Mouse (Mus musculus) limb, embryonic 13.5 days (tissue): ENCODE data around the gene Lrpprc. TPM values are rescaled to one million over a fixed set of nuclear protein-coding genes. Genes with fewer than 3 reads are reported as not detected.
A peak's percentile ranks its signal among the peaks of the same experiment; 100 is the strongest.

Experiments
- ATAC-seq: fragments of 200-750 bp; cut with Nextera tagmentation; 2 replicates; pipeline ENCODE4 v1.8.0; 2017; ENCODE audit warnings: low read depth, moderate number of reproducible peaks, moderate TSS enrichment; ENCODE audit not compliant: low FRiP score
- H3K27ac ChIP-seq: fragments of 300-500 bp; sonication (generic); 2 replicates; pipeline ENCODE4 v1.5.1; 2015; ENCODE audit warnings: inconsistent platforms, mild to moderate bottlenecking, moderate library complexity
- H3K27me3 ChIP-seq: fragments of 300-500 bp; sonication (generic); 2 replicates; pipeline ENCODE4 v1.6.1; 2015; ENCODE audit warnings: mild to moderate bottlenecking, inconsistent platforms
- H3K36me3 ChIP-seq: fragments of 300-500 bp; sonication (generic); 2 replicates; pipeline ENCODE4 v1.6.1; 2015; ENCODE audit warnings: inconsistent platforms, mild to moderate bottlenecking, moderate library complexity
- H3K4me1 ChIP-seq: fragments of 300-500 bp; sonication (generic); 2 replicates; pipeline ENCODE4 v1.6.1; 2015; ENCODE audit warnings: inconsistent platforms
- H3K4me2 ChIP-seq: fragments of 300-500 bp; sonication (generic); replicated peaks from 2 replicates; pipeline ENCODE4 v1.6.1; 2015; ENCODE audit warnings: inconsistent platforms, mild to moderate bottlenecking, moderate library complexity
- H3K4me3 ChIP-seq: fragments of 300-500 bp; sonication (generic); 2 replicates; pipeline ENCODE4 v1.5.1; 2015; ENCODE audit warnings: moderate library complexity, mild to moderate bottlenecking, inconsistent platforms
- H3K9ac ChIP-seq: fragments of 300-500 bp; sonication (generic); 2 replicates; pipeline ENCODE4 v1.6.1; 2015; ENCODE audit warnings: mild to moderate bottlenecking, inconsistent platforms
- H3K9me3 ChIP-seq: fragments of 300-500 bp; sonication (generic); 2 replicates; pipeline ENCODE4 v1.6.1; 2016; ENCODE audit warnings: inconsistent platforms
- WGBS: fragments of 180-500 bp; shearing (Covaris S2); methylation state at CpG from one replicate; pipeline ENCODE4 v1.1.7; 2015; 5-methylcytosine and 5-hydroxymethylcytosine counted together
- polyA plus RNA-seq: library from polyadenylated mRNA; unstranded; fragments of >200 nt; fragmentation: Nextera tagmentation; extraction: Ambion mirVana; gene quantifications from 2 replicates; pipeline ENCODE4 v1.2.1, GENCODE M21; 2015

Lrpprc gene
- polyA plus RNA-seq, 1 experiment from 2014 or later: 45.5 TPM

GRCm38 (mm10) chr17:84681670-84682069 is 108.9 kb downstream of the Lrpprc start:
- H3K9ac ChIP-seq: no peak overlapping the region
- no peak overlapping the region for H3K4me2 ChIP-seq
- H3K27me3 ChIP-seq: no peaks in the 10 kb centered on the region
- no peaks in the 10 kb centered on the region for H3K4me1 ChIP-seq
- ATAC-seq: no peak
- H3K36me3 ChIP-seq: no peaks in the 10 kb centered on the region
- H3K9me3 ChIP-seq: no peaks in the 10 kb centered on the region
- 73% methylated on average over 3 of the region's 3 CpGs for WGBS
- no peak overlapping the region for H3K27ac ChIP-seq
- H3K4me3 ChIP-seq: no peak overlapping the region

GRCm38 (mm10) chr17:84677595-84677994 is 113.0 kb downstream of the Lrpprc start:
- H3K36me3 ChIP-seq: no peaks in the 10 kb centered on the region
- peaks cover 19% of the 10 kb centered on the region; the same call in 1 of the 2 replicates for H3K27me3 ChIP-seq
- H3K27ac ChIP-seq: no peak overlapping the region
- H3K9me3 ChIP-seq: no peaks in the 10 kb centered on the region
- 77% methylated on average over 11 of the region's 11 CpGs for WGBS
- H3K4me1 ChIP-seq: peaks cover 20% of the 10 kb centered on the region
- H3K4me3 ChIP-seq: no peak overlapping the region
- ATAC-seq: no peak
- H3K4me2 ChIP-seq: no peak overlapping the region
- H3K9ac ChIP-seq: no peak overlapping the region

- 1% methylated on average over 24 of the region's 24 CpGs for WGBS
- peak; percentile 67; the same call in 1 of the 2 replicates for ATAC-seq
Observed at GRCm38 (mm10) chr17:84675951-84676366, 114.6 kb downstream of the Lrpprc start, which contains the start of gene Abcg8. Gene Abcg8 (plus strand): TSS chr17:84676302.

GRCm38 (mm10) chr17:84675204-84675603 is 115.4 kb downstream of the Lrpprc start:
- WGBS: 55% methylated on average over 4 of the region's 4 CpGs
- Histone ChIP-seq H3K27ac (no peak overlapping the region), H3K4me3 (no peak overlapping the region), H3K36me3 (no peaks in the 10 kb centered on the region), H3K9ac (no peak overlapping the region), H3K9me3 (no peaks in the 10 kb centered on the region), H3K27me3 (peaks cover 21% of the 10 kb centered on the region; the same call in 1 of the 2 replicates), H3K4me2 (peak overlapping the region; percentile 81; the same call in 1 of the 2 replicates), H3K4me1 (peaks cover 20% of the 10 kb centered on the region)
- ATAC-seq: no peak

More at GRCm38 (mm10) chr17:84675951-84676366, 114.6 kb downstream of the Lrpprc start, which contains the start of gene Abcg8:
- Histone ChIP-seq H3K4me2 (peak within 1 kb of the TSS; percentile 81), H3K9me3 (no peaks in the 10 kb centered on the region), H3K27me3 (peaks cover 21% of the 10 kb centered on the region; the same call in 1 of the 2 replicates), H3K27ac (no peak within 1 kb of the TSS), H3K36me3 (no peaks in the 10 kb centered on the region), H3K9ac (peak within 1 kb of the TSS; percentile 62), H3K4me3 (peak within 1 kb of the TSS; percentile 45), H3K4me1 (peaks cover 20% of the 10 kb centered on the region)

GRCm38 (mm10) chr17:84674048-84674447 is 116.5 kb downstream of the Lrpprc start:
- no peak overlapping the region for H3K4me3 ChIP-seq
- H3K27me3 ChIP-seq: peaks cover 21% of the 10 kb centered on the region; the same call in 1 of the 2 replicates
- WGBS: 12% methylated on average over 7 of the region's 7 CpGs
- no peaks in the 10 kb centered on the region for H3K9me3 ChIP-seq
- no peak for ATAC-seq
- 0 out of 2 replicates have a peak overlapping the region, but pooled peaks have one; percentile 7 for H3K4me2 ChIP-seq
- no peak overlapping the region for H3K9ac ChIP-seq
- H3K27ac ChIP-seq: no peak overlapping the region
- H3K4me1 ChIP-seq: peaks cover 20% of the 10 kb centered on the region
- H3K36me3 ChIP-seq: no peaks in the 10 kb centered on the region

- Histone ChIP-seq H3K4me1 (peaks cover 20% of the 10 kb centered on the region), H3K27ac (no peak overlapping the region), H3K9ac (no peak overlapping the region), H3K27me3 (peaks cover 21% of the 10 kb centered on the region; the same call in 1 of the 2 replicates), H3K4me3 (no peak overlapping the region), H3K4me2 (no peak overlapping the region), H3K36me3 (no peaks in the 10 kb centered on the region), H3K9me3 (no peaks in the 10 kb centered on the region)
- 76% methylated on average over 16 of the region's 16 CpGs for WGBS
- ATAC-seq: no peak
Observed at GRCm38 (mm10) chr17:84672376-84673369, 117.9 kb downstream of the Lrpprc start.

- 90% methylated on average over 3 of the region's 3 CpGs for WGBS
- no peak for ATAC-seq
- H3K4me2 ChIP-seq: no peak overlapping the region
- no peak overlapping the region for H3K4me3 ChIP-seq
- no peak overlapping the region for H3K9ac ChIP-seq
- peaks cover 14% of the 10 kb centered on the region for H3K4me1 ChIP-seq
- H3K9me3 ChIP-seq: no peaks in the 10 kb centered on the region
- H3K27ac ChIP-seq: no peak overlapping the region
- 0 out of 2 replicates have a peak, but pooled peaks cover 3% of the 10 kb centered on the region for H3K27me3 ChIP-seq
- no peaks in the 10 kb centered on the region for H3K36me3 ChIP-seq
Observed at GRCm38 (mm10) chr17:84667848-84668247, 122.7 kb downstream of the Lrpprc start.

GRCm38 (mm10) chr17:84665691-84666090 is 124.9 kb downstream of the Lrpprc start:
- Histone ChIP-seq H3K9me3 (no peaks in the 10 kb centered on the region), H3K36me3 (no peaks in the 10 kb centered on the region), H3K4me3 (no peak overlapping the region), H3K9ac (no peak overlapping the region), H3K27ac (no peak overlapping the region), H3K4me1 (peaks cover 18% of the 10 kb centered on the region), H3K27me3 (no peaks in the 10 kb centered on the region), H3K4me2 (no peak overlapping the region)
- no peak for ATAC-seq
- 12% methylated on average over 9 of the region's 9 CpGs for WGBS

GRCm38 (mm10) chr17:84665053-84665452 is 125.5 kb downstream of the Lrpprc start:
- no peaks in the 10 kb centered on the region for H3K27me3 ChIP-seq
- H3K4me3 ChIP-seq: no peak overlapping the region
- peaks cover 18% of the 10 kb centered on the region for H3K4me1 ChIP-seq
- 35% methylated on average over 10 of the region's 10 CpGs for WGBS
- H3K27ac ChIP-seq: no peak overlapping the region
- H3K9ac ChIP-seq: no peak overlapping the region
- no peak overlapping the region for H3K4me2 ChIP-seq
- H3K9me3 ChIP-seq: no peaks in the 10 kb centered on the region
- no peaks in the 10 kb centered on the region for H3K36me3 ChIP-seq
- ATAC-seq: no peak

- no peak overlapping the region for H3K27ac ChIP-seq
- H3K9me3 ChIP-seq: no peaks in the 10 kb centered on the region
- H3K4me2 ChIP-seq: no peak overlapping the region
- ATAC-seq: no peak
- H3K36me3 ChIP-seq: peaks cover 7% of the 10 kb centered on the region; the same call in 1 of the 2 replicates
- H3K4me3 ChIP-seq: no peak overlapping the region
- 82% methylated on average over 8 of the region's 8 CpGs for WGBS
- H3K4me1 ChIP-seq: peaks cover 20% of the 10 kb centered on the region; the same call in 1 of the 2 replicates
- H3K27me3 ChIP-seq: no peaks in the 10 kb centered on the region
- no peak overlapping the region for H3K9ac ChIP-seq
Observed at GRCm38 (mm10) chr17:84658951-84659350, 131.6 kb downstream of the Lrpprc start.

GRCm38 (mm10) chr17:84658195-84658594 is 132.4 kb downstream of the Lrpprc start:
- Histone ChIP-seq H3K9ac (no peak overlapping the region), H3K4me3 (no peak overlapping the region), H3K36me3 (peaks cover 15% of the 10 kb centered on the region; the same call in 1 of the 2 replicates), H3K4me2 (no peak overlapping the region), H3K4me1 (peaks cover 20% of the 10 kb centered on the region; the same call in 1 of the 2 replicates), H3K27ac (no peak overlapping the region), H3K27me3 (no peaks in the 10 kb centered on the region), H3K9me3 (no peaks in the 10 kb centered on the region)
- WGBS: 38% methylated on average over 5 of the region's 5 CpGs
- ATAC-seq: no peak

GRCm38 (mm10) chr17:84657782-84658181 is 132.8 kb downstream of the Lrpprc start:
- Histone ChIP-seq H3K27ac (no peak overlapping the region), H3K36me3 (peaks cover 18% of the 10 kb centered on the region; the same call in 1 of the 2 replicates), H3K9ac (no peak overlapping the region), H3K4me2 (no peak overlapping the region), H3K27me3 (no peaks in the 10 kb centered on the region), H3K4me1 (peaks cover 20% of the 10 kb centered on the region; the same call in 1 of the 2 replicates), H3K4me3 (no peak overlapping the region), H3K9me3 (no peaks in the 10 kb centered on the region)
- ATAC-seq: 0 out of 2 replicates have a peak, but pooled peaks have one; percentile 15
- 62% methylated on average over 7 of the region's 7 CpGs for WGBS
